Mouse (Mus musculus) skeletal muscle tissue, adult 2 months (tissue): Measurements from ENCODE around the gene Tmem132c.

Source experiments
- DNase-seq: peaks from one replicate; pipeline ENCODE4 v3.0.0-alpha.2; 2012; ENCODE audit warnings: low read depth, low spot score

Tmem132c gene

GRCm38 (mm10) chr5:127282539-127283123 is 41.0 kb downstream of the Tmem132c start:
- no peak for DNase-seq

- no peak for DNase-seq
Observed at GRCm38 (mm10) chr5:127286886-127287285, 45.3 kb downstream of the Tmem132c start.

- no peak for DNase-seq
Observed at GRCm38 (mm10) chr5:127289659-127290058, 48.1 kb downstream of the Tmem132c start.

GRCm38 (mm10) chr5:127290461-127291250 is 49.0 kb downstream of the Tmem132c start:
- peak; percentile 17 for DNase-seq

- DNase-seq = no peak
Observed at GRCm38 (mm10) chr5:127291581-127291980, 50.0 kb downstream of the Tmem132c start.

GRCm38 (mm10) chr5:127293698-127294097 is 52.1 kb downstream of the Tmem132c start:
- no peak for DNase-seq

- DNase-seq = no peak
Observed at GRCm38 (mm10) chr5:127297461-127297860, 55.9 kb downstream of the Tmem132c start.

GRCm38 (mm10) chr5:127298060-127298459 is 56.5 kb downstream of the Tmem132c start:
- DNase-seq = no peak

GRCm38 (mm10) chr5:127299010-127299409 is 57.4 kb downstream of the Tmem132c start:
- no peak for DNase-seq

GRCm38 (mm10) chr5:127300597-127301254 is 59.1 kb downstream of the Tmem132c start:
- DNase-seq = peak; percentile 10

GRCm38 (mm10) chr5:127305312-127305711 is 63.7 kb downstream of the Tmem132c start:
- no peak for DNase-seq

- DNase-seq = no peak
Observed at GRCm38 (mm10) chr5:127305719-127306118, 64.1 kb downstream of the Tmem132c start.

- DNase-seq = no peak
Observed at GRCm38 (mm10) chr5:127306726-127307125, 65.1 kb downstream of the Tmem132c start.

GRCm38 (mm10) chr5:127310318-127311004 is 68.9 kb downstream of the Tmem132c start:
- peak; percentile 38 for DNase-seq

- DNase-seq = no peak
Observed at GRCm38 (mm10) chr5:127311005-127311331, 69.4 kb downstream of the Tmem132c start.

- DNase-seq = no peak
Observed at GRCm38 (mm10) chr5:127313634-127314033, 72.0 kb downstream of the Tmem132c start.

GRCm38 (mm10) chr5:127319096-127319779 is 77.6 kb downstream of the Tmem132c start:
- DNase-seq = no peak

GRCm38 (mm10) chr5:127324645-127325044 is 83.0 kb downstream of the Tmem132c start:
- DNase-seq = no peak

- DNase-seq = peak; percentile 52
Observed at GRCm38 (mm10) chr5:127336048-127336907, 94.7 kb downstream of the Tmem132c start.

GRCm38 (mm10) chr5:127336908-127337265 is 95.3 kb downstream of the Tmem132c start:
- no peak for DNase-seq

- no peak for DNase-seq
Observed at GRCm38 (mm10) chr5:127339016-127339435, 97.4 kb downstream of the Tmem132c start.
